Mouse (Mus musculus): Measurements from ENCODE around the gene Dnlz.

Dnlz gene

GRCm38 (mm10) chr2:26356678-26357077 lies 4.8 kb upstream of the Dnlz start:
- peak; percentile 21 for DNase-seq

GRCm38 (mm10) chr2:26356231-26356630 lies 4.3 kb upstream of the Dnlz start:
- no peak for DNase-seq

GRCm38 (mm10) chr2:26354401-26354800 lies 2.5 kb upstream of the Dnlz start:
- DNase-seq, result peak; percentile 33

GRCm38 (mm10) chr2:26353066-26353980 lies 1.4 kb upstream of the Dnlz start:
- peak; percentile 70 for DNase-seq

- peak; percentile 73 for DNase-seq
Measured at GRCm38 (mm10) chr2:26352291-26352910, 491 bp upstream of the Dnlz start.

- DNase-seq, result peak; percentile 27
Measured at GRCm38 (mm10) chr2:26348241-26348640, 3.7 kb downstream of the Dnlz start.

- DNase-seq, result no peak
Measured at GRCm38 (mm10) chr2:26342609-26343490, 9.1 kb downstream of the Dnlz start.

GRCm38 (mm10) chr2:26342044-26342443 lies 9.9 kb downstream of the Dnlz start:
- peak; percentile 85 for DNase-seq

GRCm38 (mm10) chr2:26341510-26341981 lies 10.4 kb downstream of the Dnlz start:
- no peak for DNase-seq

- peak; percentile 76 for DNase-seq
Measured at GRCm38 (mm10) chr2:26339204-26339551, 12.7 kb downstream of the Dnlz start.

- peak; percentile 85 for DNase-seq
Measured at GRCm38 (mm10) chr2:26338302-26339203, 13.4 kb downstream of the Dnlz start.

GRCm38 (mm10) chr2:26330702-26331101 lies 21.2 kb downstream of the Dnlz start:
- DNase-seq, result no peak

GRCm38 (mm10) chr2:26330056-26330468 lies 21.8 kb downstream of the Dnlz start:
- no peak for DNase-seq

GRCm38 (mm10) chr2:26329402-26329801 lies 22.5 kb downstream of the Dnlz start:
- no peak for DNase-seq

- DNase-seq, result no peak
Measured at GRCm38 (mm10) chr2:26327852-26328251, 24.1 kb downstream of the Dnlz start.

GRCm38 (mm10) chr2:26325386-26326181 lies 26.3 kb downstream of the Dnlz start:
- peak; percentile 75 for DNase-seq

- peak; percentile 62 for DNase-seq
Measured at GRCm38 (mm10) chr2:26324917-26325316, 27.0 kb downstream of the Dnlz start.

GRCm38 (mm10) chr2:26323589-26324325 lies 28.2 kb downstream of the Dnlz start:
- peak; percentile 36 for DNase-seq

- DNase-seq, result peak; percentile 82
Measured at GRCm38 (mm10) chr2:26320245-26321185, 31.4 kb downstream of the Dnlz start.

All from cerebellum, adult 9-11 months (tissue).